Mouse (Mus musculus): Measurements from ENCODE around the gene Bcas2. TPM values are rescaled to one million over a fixed set of nuclear protein-coding genes. Genes with fewer than 3 reads are reported as not detected.

The Bcas2 gene
- polyA plus RNA-seq, 1 experiment from 2014 or later: 109 TPM

GRCm38 (mm10) chr3:103227729-103228128, 56.3 kb downstream of the Bcas2 start:
- H3K9ac ChIP-seq (ENCODE audit: low read length): no peak overlapping the region

More at GRCm38 (mm10) chr3:103227729-103228128, 56.3 kb downstream of the Bcas2 start:
- Histone ChIP-seq H3K9me3 (ENCODE audit: control insufficient read depth, low read length) (peaks cover 6% of the 10 kb centered on the region; the same call in 1 of the 2 replicates), H3K4me2 (replicated peaks; ENCODE audit: low read depth) (no peak overlapping the region), H3K27ac (replicated peaks) (no peak overlapping the region), H3K36me3 (ENCODE audit: control insufficient read depth, insufficient read depth, low read length) (no peaks in the 10 kb centered on the region), H3K27me3 (ENCODE audit: control insufficient read depth, insufficient read depth, low read length) (no peaks in the 10 kb centered on the region), H3K4me1 (replicated peaks; ENCODE audit: control insufficient read depth, insufficient read depth) (no peaks in the 10 kb centered on the region), H3K4me3 (ENCODE audit: low read depth, low read length) (no peak overlapping the region)
- TF ChIP-seq CTCF (IDR thresholded peaks at IDR 0.05; ENCODE audit: low read depth): no peak
- TF ChIP-seq EP300 (optimal IDR thresholded peaks at IDR 0.05): no peak
- ATAC-seq (ENCODE audit: low FRiP score, low TSS enrichment): no peak
- no peak for DNase-seq (ENCODE audit: low spot score)
- 85% methylated on average over 1 of the region's 1 CpGs for WGBS

Other genes starting within 250 kb of the Bcas2 start
- gene Sycp1, start 235.6 kb upstream of the Bcas2 start, polyA plus RNA-seq (2015; fragmentation: Nextera tagmentation; extraction: Ambion mirVana): not detected in 2 replicates
- gene Nr1h5, start 207.5 kb upstream of the Bcas2 start, polyA plus RNA-seq (2015; fragmentation: Nextera tagmentation; extraction: Ambion mirVana): not detected in 2 replicates
- 45.2 and 49.6 TPM in 2 replicates for gene Sike1, start 175.9 kb upstream of the Bcas2 start, polyA plus RNA-seq (2015; fragmentation: Nextera tagmentation; extraction: Ambion mirVana)
- 142 and 148 TPM in 2 replicates for gene Csde1, start 151.2 kb upstream of the Bcas2 start, polyA plus RNA-seq (2015; fragmentation: Nextera tagmentation; extraction: Ambion mirVana)
- gene Nras, start 113.4 kb upstream of the Bcas2 start, polyA plus RNA-seq (2015; fragmentation: Nextera tagmentation; extraction: Ambion mirVana): 47.6 and 47.9 TPM in 2 replicates
- gene Ampd1, start 97.6 kb upstream of the Bcas2 start, polyA plus RNA-seq (2015; fragmentation: Nextera tagmentation; extraction: Ambion mirVana): 0.19 and 0.28 TPM in 2 replicates
- gene Dennd2c, start 69.1 kb upstream of the Bcas2 start, polyA plus RNA-seq (2015; fragmentation: Nextera tagmentation; extraction: Ambion mirVana): 5.6 and 6.8 TPM in 2 replicates
- 7.3 and 7.5 TPM in 2 replicates for gene Trim33, start 107.6 kb downstream of the Bcas2 start, polyA plus RNA-seq (2015; fragmentation: Nextera tagmentation; extraction: Ambion mirVana)